Mouse (Mus musculus) myocyte (in vitro differentiated cells): Measurements from ENCODE around the gene Topbp1.

ENCODE experiments used
- CEBPB ChIP-seq: IDR thresholded peaks from 2 replicates; pipeline ENCODE4 v1.6.1; 2011; ENCODE audit warnings: mild to moderate bottlenecking, moderate library complexity; ENCODE audit not compliant: poor library complexity, insufficient read depth, severe bottlenecking
- E2F4 ChIP-seq: IDR thresholded peaks from one replicate; pipeline ENCODE4 v1.6.1; 2011; ENCODE audit warnings: mild to moderate bottlenecking, control low read depth, moderate library complexity; ENCODE audit not compliant: insufficient read depth
- MYOD1 ChIP-seq, 3 experiments: IDR thresholded peaks; one replicate each; pipeline ENCODE4 v1.6.1; 2011; ENCODE audit warnings: control low read depth in 2 of 3, low read depth in 2 of 3, mild to moderate bottlenecking in 2 of 3, moderate library complexity in 1 of 3; ENCODE audit not compliant: insufficient read length in 2 of 3, control insufficient read depth in 1 of 3
- MYOG ChIP-seq, 3 experiments: IDR thresholded peaks; one replicate each; pipeline ENCODE4 v1.6.1; 2011; ENCODE audit warnings: control low read depth in 2 of 3, low read depth in 2 of 3, mild to moderate bottlenecking in 2 of 3; ENCODE audit not compliant: insufficient read length in 2 of 3, control insufficient read depth in 1 of 3, insufficient read depth in 1 of 3
- POLR2A ChIP-seq: IDR thresholded peaks from one replicate; pipeline ENCODE4 v1.6.1; 2011; ENCODE audit warnings: low read depth, mild to moderate bottlenecking, control low read depth, moderate library complexity; ENCODE audit not compliant: insufficient read length
- POLR2AphosphoS2 ChIP-seq: IDR thresholded peaks from one replicate; pipeline ENCODE4 v1.6.1; 2011; ENCODE audit warnings: low read depth, control low read depth; ENCODE audit not compliant: insufficient read length
- REST ChIP-seq: IDR thresholded peaks from one replicate; pipeline ENCODE4 v1.6.1; 2011; ENCODE audit warnings: mild to moderate bottlenecking, control low read depth, moderate library complexity; ENCODE audit not compliant: insufficient read depth, insufficient read length
- TCF12 ChIP-seq: IDR thresholded peaks from one replicate; pipeline ENCODE4 v1.6.1; 2011; ENCODE audit warnings: mild to moderate bottlenecking, control low read depth; ENCODE audit not compliant: poor library complexity, insufficient read depth, severe bottlenecking
- USF1 ChIP-seq: IDR thresholded peaks from one replicate; pipeline ENCODE4 v1.6.1; 2011; ENCODE audit warnings: low read depth, mild to moderate bottlenecking, control low read depth, moderate library complexity

DNA sequence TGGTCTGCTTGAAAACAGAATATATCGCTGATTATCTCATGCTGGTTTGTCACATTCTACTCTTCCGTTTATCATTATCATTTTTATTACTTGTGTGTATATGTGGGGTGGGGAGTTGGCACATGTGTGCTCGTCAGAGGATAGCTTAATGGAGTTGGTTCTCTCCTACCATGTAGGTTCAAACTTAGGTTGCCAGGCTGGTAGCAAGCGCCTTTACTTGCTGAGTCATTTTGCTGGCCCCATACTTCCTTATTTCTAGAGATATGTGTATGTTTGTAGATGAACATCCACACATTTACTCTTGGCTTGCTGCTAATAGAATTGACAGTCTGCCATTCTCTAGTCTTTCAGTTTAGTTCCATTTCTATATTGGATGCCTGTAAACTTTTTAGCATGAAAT, 42.0 kb downstream of the Topbp1 start:
- TF ChIP-seq E2F4 (no peak), POLR2A (no peak), CEBPB (no peak), USF1 (no peak), REST (no peak), MYOD1 (IDR thresholded peaks at IDR 0.05; ENCODE audit: control insufficient read depth in 1 of 3, insufficient read length in 2 of 3, low read depth in 2 of 3) (no peak), MYOG (IDR thresholded peaks at IDR 0.05; ENCODE audit: control insufficient read depth in 1 of 3, insufficient read depth in 1 of 3, insufficient read length in 2 of 3, low read depth in 2 of 3) (no peak), POLR2AphosphoS2 (no peak), TCF12 (no peak)
